Comparison of ENCODE assay signal across 8 mouse cellular contexts in the genomic region with DNA sequence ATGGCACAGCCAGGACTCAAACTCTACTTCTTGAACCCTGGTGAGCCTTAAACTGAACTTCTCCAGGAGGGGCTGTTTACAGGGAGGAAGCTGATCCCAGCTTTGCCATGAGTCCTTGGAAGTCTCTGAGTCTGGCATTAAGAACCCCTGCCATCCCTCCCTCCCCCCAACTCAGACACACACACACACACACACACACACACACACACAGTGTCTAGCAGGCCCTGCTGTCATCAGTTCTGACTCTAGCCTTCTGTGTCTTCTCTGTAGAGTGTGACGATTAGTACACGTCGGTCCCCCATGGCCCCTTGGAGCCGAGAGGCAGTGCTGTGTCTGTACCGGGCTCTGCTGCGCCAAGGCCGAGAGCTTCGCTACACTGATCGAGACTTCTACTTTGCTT. TPM values are rescaled to one million over a fixed set of nuclear protein-coding genes. Genes with fewer than 3 reads are reported as not detected.
DNase-seq lines count a peak whose midpoint lies in the region; ATAC-seq and TF ChIP-seq lines count a peak whose summit lies in the region.

TSS of gene AC140267.1 (plus strand) at position 301 of the 400 bp plus-strand sequence.

- H3K4me3 ChIP-seq in kidney, embryonic 14.5 days (ENCODE audit: low read length): peak within 1 kb of the TSS; percentile 86
- H3K4me3 ChIP-seq in bone marrow macrophage, adult 2 months (ENCODE audit: insufficient read depth, low read length): peak within 1 kb of the TSS; percentile 87
- peak within 1 kb of the TSS; percentile 86 for H3K4me3 ChIP-seq in liver, postnatal 0 days (ENCODE audit: low read depth, low read length)

- peaks cover 10% of the 10 kb centered on the region for H3K4me1 ChIP-seq in kidney, embryonic 14.5 days (ENCODE audit: control insufficient read depth, insufficient read depth, low read length)
- H3K4me1 ChIP-seq in bone marrow macrophage, adult 2 months (ENCODE audit: control insufficient read depth, insufficient read depth, low read length): peaks cover 6% of the 10 kb centered on the region
- H3K4me1 ChIP-seq in liver, postnatal 0 days (ENCODE audit: insufficient read depth): peaks cover 18% of the 10 kb centered on the region

- peak within 1 kb of the TSS; percentile 83 for H3K9ac ChIP-seq in kidney, embryonic 14.5 days (ENCODE audit: low read depth, low read length)
- peak within 1 kb of the TSS; percentile 85 for H3K9ac ChIP-seq in liver, postnatal 0 days (replicated peaks)

- intact Hi-C loops in heart, postnatal 36 days (cut with DNase I): no loop called here

- WGBS in kidney, embryonic 14.5 days: 94% methylated on average over 9 of the region's 9 CpGs
- 93% methylated on average over 9 of the region's 9 CpGs for whole genome bisulfite sequencing in liver, postnatal 0 days (ENCODE audit: insufficient replicate concordance)

- peak within 1 kb of the TSS; percentile 49 for H3K4me2 ChIP-seq in kidney, embryonic 14.5 days (replicated peaks; ENCODE audit: low read depth, low read length)
- peak within 1 kb of the TSS; percentile 83 for H3K4me2 ChIP-seq in liver, postnatal 0 days (ENCODE audit: low read depth, low read length)

- no peak for TF ChIP-seq POLR2A in bone marrow macrophage, adult 2 months (IDR thresholded peaks at IDR 0.05; ENCODE audit: borderline replicate concordance, low read depth, low read length)

- H3K27me3 ChIP-seq in kidney, embryonic 14.5 days (ENCODE audit: control insufficient read depth, insufficient read depth, low read length): no peaks in the 10 kb centered on the region
- no peaks in the 10 kb centered on the region for H3K27me3 ChIP-seq in liver, postnatal 0 days (ENCODE audit: insufficient read depth, low read length)

- no peak for TF ChIP-seq EP300 in liver, postnatal 0 days (IDR thresholded peaks at IDR 0.05; ENCODE audit: low read depth)

- H3K27ac ChIP-seq in kidney, embryonic 14.5 days (ENCODE audit: low read depth, low read length): no peak within 1 kb of the TSS
- peak within 1 kb of the TSS; percentile 51; the same call in 1 of the 2 replicates for H3K27ac ChIP-seq in bone marrow macrophage, adult 2 months (ENCODE audit: insufficient read depth, low read depth, low read length)
- peak within 1 kb of the TSS; percentile 82; the same call in 1 of the 2 replicates for H3K27ac ChIP-seq in liver, postnatal 0 days (ENCODE audit: low read depth)

- H3K9me3 ChIP-seq in kidney, embryonic 14.5 days (ENCODE audit: control insufficient read depth, low read length): no peaks in the 10 kb centered on the region
- no peaks in the 10 kb centered on the region for H3K9me3 ChIP-seq in liver, postnatal 0 days (ENCODE audit: low read length)

- no peak for TF ChIP-seq CTCF in bone marrow macrophage, adult 2 months (IDR thresholded peaks at IDR 0.05; ENCODE audit: low read depth, low read length)
- no peak for TF ChIP-seq CTCF in liver, postnatal 0 days (IDR thresholded peaks at IDR 0.05; ENCODE audit: low read depth)

- DNase-seq in kidney, postnatal 4 days: no peak
- no peak for DNase-seq in heart, postnatal 36 days
- no peak for DNase-seq in liver, postnatal 0 days
- DNase-seq in urinary bladder, postnatal 36 days (ENCODE audit: low spot score in 2 of 2): no peak
- DNase-seq in thymus, adult 18-20 months: no peak

- peaks cover 39% of the 10 kb centered on the region for H3K36me3 ChIP-seq in kidney, embryonic 14.5 days (ENCODE audit: control insufficient read depth, insufficient read depth, low read length)
- H3K36me3 ChIP-seq in liver, postnatal 0 days (replicated peaks; ENCODE audit: insufficient read depth, low read length): peaks cover 38% of the 10 kb centered on the region

- no peak for ATAC-seq in kidney, embryonic 14.5 days (ENCODE audit: low FRiP score, low TSS enrichment)
- no peak for ATAC-seq in liver, postnatal 0 days
- no peak for ATAC-seq in activated CD4-positive, CD25-positive, alpha-beta regulatory T cell, adult 4 months

RNA-seq across cellular contexts. Expression of gene AC140267.1, which starts in this region (rescaled TPM):
- polyA plus RNA-seq in kidney, embryonic 14.5 days (2014; fragmentation: Nextera tagmentation; extraction: Ambion mirVana): not detected in 2 replicates
- polyA plus RNA-seq in bone marrow macrophage, adult 2 months (2012; ENCODE audit: insufficient read depth, insufficient read length, missing spikeins): not detected in 2 replicates
- 10 to 100 TPM; 10.7 to 20.5 TPM for total RNA-seq in heart, postnatal 36 days (2021)
- polyA plus RNA-seq in liver, postnatal 0 days (2015; fragmentation: Nextera tagmentation; extraction: Ambion mirVana): not detected in 2 replicates
- not detected for polyA plus RNA-seq in activated CD4-positive, CD25-positive, alpha-beta regulatory T cell, adult 4 months (2017; shearing (Covaris generic))
